Mouse (Mus musculus) heart, embryonic 12.5 days (tissue): Measurements from ENCODE around the gene Bbs12. TPM values are rescaled to one million over a fixed set of nuclear protein-coding genes. Genes with fewer than 3 reads are reported as not detected.
A peak's percentile ranks its signal among the peaks of the same experiment; 100 is the strongest.

Source experiments
- ATAC-seq: fragments of 200-750 bp; cut with Nextera tagmentation; 2 replicates; pipeline ENCODE4 v1.8.0; 2017; ENCODE audit warnings: moderate TSS enrichment, moderate library complexity; ENCODE audit not compliant: insufficient number of reproducible peaks, low FRiP score
- H3K27ac ChIP-seq: fragments of 300-500 bp; sonication (generic); 2 replicates; pipeline ENCODE4 v1.5.1; 2016; ENCODE audit warnings: mild to moderate bottlenecking, moderate library complexity; ENCODE audit not compliant: poor library complexity, severe bottlenecking
- H3K27me3 ChIP-seq: fragments of 300-500 bp; sonication (generic); replicated peaks from 2 replicates; pipeline ENCODE4 v1.6.1; 2016; ENCODE audit warnings: mild to moderate bottlenecking, moderate library complexity
- H3K36me3 ChIP-seq: fragments of 300-500 bp; sonication (generic); 2 replicates; pipeline ENCODE4 v1.6.1; 2016; ENCODE audit warnings: mild to moderate bottlenecking, moderate library complexity
- H3K4me1 ChIP-seq: fragments of 300-500 bp; sonication (generic); replicated peaks from 2 replicates; pipeline ENCODE4 v1.6.1; 2016; ENCODE audit warnings: mild to moderate bottlenecking
- H3K4me2 ChIP-seq: fragments of 300-500 bp; sonication (generic); 2 replicates; pipeline ENCODE4 v1.6.1; 2016; ENCODE audit warnings: mild to moderate bottlenecking, moderate library complexity
- H3K4me3 ChIP-seq: fragments of 300-500 bp; sonication (generic); 2 replicates; pipeline ENCODE4 v1.5.1; 2016; ENCODE audit warnings: mild to moderate bottlenecking
- H3K9ac ChIP-seq: fragments of 300-500 bp; sonication (generic); 2 replicates; pipeline ENCODE4 v1.6.1; 2016; ENCODE audit warnings: mild to moderate bottlenecking, moderate library complexity
- H3K9me3 ChIP-seq: fragments of 300-500 bp; sonication (generic); replicated peaks from 2 replicates; pipeline ENCODE4 v1.6.1; 2016; ENCODE audit warnings: mild to moderate bottlenecking, moderate library complexity
- WGBS: fragments of 180-500 bp; shearing (Covaris S2); methylation state at CpG from one replicate; pipeline ENCODE4 v1.1.7; 2016; 5-methylcytosine and 5-hydroxymethylcytosine counted together
- polyA plus RNA-seq: library from polyadenylated mRNA; unstranded; fragments of >200 nt; fragmentation: Nextera tagmentation; extraction: Ambion mirVana; gene quantifications from 2 replicates; pipeline ENCODE4 v1.2.1, GENCODE M21; 2016

Bbs12 gene
- polyA plus RNA-seq, 1 experiment from 2014 or later = 5.4 TPM

DNA sequence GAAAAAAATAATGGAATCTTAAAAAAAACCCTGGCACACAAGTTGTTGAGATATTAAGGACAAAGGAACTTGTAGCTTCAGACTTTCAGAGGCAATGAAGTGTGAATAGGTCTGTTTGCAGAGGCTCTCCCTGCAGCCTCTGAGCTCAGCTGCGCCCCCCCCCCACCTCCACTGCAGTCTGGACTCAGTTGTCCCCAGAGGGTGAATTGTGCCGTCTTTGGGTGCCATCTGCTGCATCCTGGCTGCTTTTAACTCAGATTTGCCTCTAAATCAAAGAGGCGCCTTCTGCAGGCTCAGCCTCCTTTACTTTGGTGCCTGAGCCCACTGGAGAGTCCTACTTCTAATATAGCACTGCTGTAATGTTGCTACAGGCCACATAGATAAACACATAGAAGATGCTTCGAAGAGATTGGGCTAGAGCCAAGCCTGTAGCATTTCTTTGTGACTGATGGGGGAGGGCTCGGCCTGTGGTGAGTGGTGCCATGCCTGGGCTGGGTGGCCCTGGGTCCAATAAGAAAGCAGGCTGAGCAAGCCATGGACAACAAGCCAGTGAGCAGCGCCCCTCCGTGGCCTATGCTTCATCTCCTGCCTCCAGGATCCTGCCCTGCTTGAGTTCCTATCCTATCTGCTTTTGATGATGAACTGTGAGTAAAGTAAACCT, 21.3 kb upstream of the Bbs12 start:
- no peak for ATAC-seq
- Histone ChIP-seq H3K4me1 (no peaks in the 10 kb centered on the region), H3K4me2 (no peak overlapping the region), H3K27me3 (no peaks in the 10 kb centered on the region), H3K9ac (no peak overlapping the region), H3K9me3 (no peaks in the 10 kb centered on the region), H3K27ac (no peak overlapping the region), H3K4me3 (no peak overlapping the region), H3K36me3 (no peaks in the 10 kb centered on the region)
- 63% methylated on average over 7 of the region's 7 CpGs for WGBS

DNA sequence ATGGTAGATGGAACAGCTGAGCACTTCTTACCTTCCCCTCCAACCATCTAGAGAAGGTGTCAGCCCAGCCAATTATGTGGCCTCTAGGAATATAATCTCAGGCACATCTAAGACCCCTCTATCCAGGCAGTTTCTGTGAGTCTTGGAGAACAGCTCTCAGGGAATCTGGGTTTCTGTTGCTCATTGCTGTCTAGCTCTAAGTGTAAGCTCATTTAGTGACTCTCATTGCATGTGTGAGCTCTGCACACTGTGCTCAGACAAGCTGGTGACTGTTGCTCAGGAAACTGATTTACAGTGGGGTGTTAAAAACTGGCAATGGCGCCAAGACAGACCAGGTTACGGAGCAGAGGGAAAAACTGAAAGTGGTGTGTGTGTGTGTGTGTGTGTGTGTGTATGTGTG, 20.4 kb upstream of the Bbs12 start:
- H3K27me3 ChIP-seq = no peaks in the 10 kb centered on the region
- H3K9me3 ChIP-seq = no peaks in the 10 kb centered on the region
- no peaks in the 10 kb centered on the region for H3K36me3 ChIP-seq
- ATAC-seq = no peak
- 76% methylated on average over 2 of the region's 2 CpGs for WGBS
- H3K4me3 ChIP-seq = no peak overlapping the region
- H3K9ac ChIP-seq = no peak overlapping the region
- H3K4me2 ChIP-seq = no peak overlapping the region
- H3K4me1 ChIP-seq = no peaks in the 10 kb centered on the region
- H3K27ac ChIP-seq = no peak overlapping the region

DNA sequence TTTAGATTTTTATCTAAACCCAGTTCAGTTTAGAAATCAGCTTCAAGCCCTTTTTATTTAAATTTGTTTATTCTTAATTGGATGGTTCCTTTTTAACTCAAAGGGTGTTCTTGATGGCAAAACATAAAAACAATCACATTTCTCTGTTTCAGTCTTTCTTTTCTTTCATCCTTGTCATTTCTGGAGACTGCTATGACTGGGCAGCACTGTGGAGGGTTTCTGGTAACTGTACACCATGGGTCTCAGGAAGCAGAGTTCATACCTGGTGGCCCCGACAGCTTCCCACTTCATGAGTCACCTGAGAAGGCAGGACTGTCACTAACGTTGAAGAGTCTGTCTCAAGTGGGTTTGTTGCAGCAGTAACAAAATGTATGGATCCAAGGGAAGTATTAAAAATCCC, 19.7 kb upstream of the Bbs12 start:
- WGBS = 63% methylated on average over 2 of the region's 2 CpGs
- Histone ChIP-seq H3K4me3 (no peak overlapping the region), H3K27ac (no peak overlapping the region), H3K9ac (no peak overlapping the region), H3K36me3 (no peaks in the 10 kb centered on the region), H3K4me2 (no peak overlapping the region), H3K4me1 (no peaks in the 10 kb centered on the region), H3K9me3 (no peaks in the 10 kb centered on the region), H3K27me3 (no peaks in the 10 kb centered on the region)
- no peak for ATAC-seq

DNA sequence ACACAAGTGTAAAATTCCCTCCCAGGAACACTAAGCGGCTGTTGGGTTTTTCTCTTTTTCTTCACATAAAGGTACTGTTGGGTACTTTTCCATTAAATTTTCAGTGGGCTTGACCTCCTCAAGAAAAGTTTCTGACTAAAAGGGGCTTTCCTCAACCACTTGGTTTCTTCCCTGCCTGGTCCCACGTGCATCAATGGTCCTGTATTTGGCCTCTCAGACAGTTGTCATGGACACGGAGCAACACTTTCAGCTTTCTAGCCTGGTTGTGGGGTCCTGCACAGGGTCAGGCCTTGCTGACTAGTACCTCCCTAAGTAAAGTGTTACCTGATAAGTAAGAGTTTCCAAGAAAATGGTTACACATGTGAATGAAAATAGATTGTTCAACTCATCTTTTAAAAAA, 12.9 kb upstream of the Bbs12 start:
- ATAC-seq = no peak
- H3K27ac ChIP-seq = no peak overlapping the region
- WGBS = 68% methylated on average over 3 of the region's 3 CpGs

DNA sequence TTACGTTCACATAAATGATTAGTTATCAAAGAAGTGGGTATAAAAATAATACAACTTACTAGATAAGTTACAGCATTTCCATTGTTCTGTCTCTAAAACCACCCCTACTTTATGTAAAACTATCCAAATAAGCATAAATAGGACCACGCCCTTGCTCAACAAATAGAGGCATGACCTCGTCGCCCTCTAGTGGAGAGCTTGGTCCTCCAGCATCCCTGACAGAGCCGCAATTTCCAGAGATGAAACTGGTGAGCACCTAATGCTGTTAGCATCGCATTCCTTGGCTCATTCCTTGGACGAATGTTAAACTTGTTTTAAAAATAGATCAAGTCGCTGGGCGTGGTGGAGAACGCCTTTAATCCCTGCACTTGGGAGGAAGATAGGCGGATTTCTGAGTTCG, 9.7 kb upstream of the Bbs12 start:
- Histone ChIP-seq H3K36me3 (no peaks in the 10 kb centered on the region), H3K9ac (no peak overlapping the region), H3K27ac (no peak overlapping the region), H3K4me2 (no peak overlapping the region), H3K27me3 (no peaks in the 10 kb centered on the region), H3K9me3 (0 out of 2 replicates have a peak, but pooled peaks cover 4% of the 10 kb centered on the region), H3K4me3 (no peak overlapping the region), H3K4me1 (0 out of 2 replicates have a peak, but pooled peaks cover 3% of the 10 kb centered on the region)
- no peak for ATAC-seq
- 31% methylated on average over 12 of the region's 12 CpGs for WGBS

More for the DNA sequence above, 12.9 kb upstream of the Bbs12 start:
- Histone ChIP-seq H3K9ac (no peak overlapping the region), H3K9me3 (no peaks in the 10 kb centered on the region), H3K4me1 (0 out of 2 replicates have a peak, but pooled peaks cover 3% of the 10 kb centered on the region), H3K4me3 (no peak overlapping the region), H3K36me3 (no peaks in the 10 kb centered on the region), H3K4me2 (no peak overlapping the region), H3K27me3 (no peaks in the 10 kb centered on the region)

DNA sequence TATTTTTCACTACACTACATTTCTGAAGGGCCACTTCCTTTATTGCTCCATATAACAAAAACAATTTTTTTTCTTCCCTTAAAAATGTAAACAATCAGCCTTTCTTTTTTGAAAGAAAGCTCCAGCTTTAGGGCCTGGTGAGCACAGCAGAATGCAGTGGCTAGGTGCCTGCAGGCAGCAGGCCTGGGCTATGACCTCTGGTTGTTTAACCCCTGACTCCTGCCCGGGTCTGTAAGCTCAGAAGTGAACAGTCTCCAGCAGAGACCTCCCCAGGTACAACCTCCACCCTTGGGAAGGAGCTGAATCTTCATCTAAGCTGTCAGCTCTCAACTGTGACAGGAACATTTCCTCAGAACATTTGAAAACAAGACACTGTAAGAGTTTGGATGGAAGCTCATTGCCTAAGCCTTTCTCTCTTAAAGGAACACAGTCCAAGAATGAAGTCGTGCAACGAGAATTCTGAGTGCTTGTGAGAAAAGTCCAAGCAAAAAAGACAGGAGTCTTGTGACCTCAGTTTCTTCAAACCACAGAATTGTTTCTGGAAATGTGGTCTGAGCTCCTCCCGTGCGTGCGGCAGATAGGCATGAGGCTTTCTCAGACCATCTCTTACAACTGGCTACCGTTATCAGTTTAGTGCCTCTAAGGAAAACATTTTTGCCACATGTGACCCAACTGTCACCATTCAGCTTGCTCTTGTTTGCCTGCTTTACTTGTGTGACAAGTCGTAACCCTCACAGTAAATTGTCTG, 8.8 kb upstream of the Bbs12 start:
- WGBS = 40% methylated on average over 8 of the region's 8 CpGs
- ATAC-seq = no peak
- Histone ChIP-seq H3K4me3 (no peak overlapping the region), H3K4me2 (no peak overlapping the region), H3K27me3 (no peaks in the 10 kb centered on the region), H3K4me1 (0 out of 2 replicates have a peak, but pooled peaks cover 3% of the 10 kb centered on the region), H3K27ac (no peak overlapping the region), H3K9ac (no peak overlapping the region), H3K9me3 (0 out of 2 replicates have a peak, but pooled peaks cover 4% of the 10 kb centered on the region), H3K36me3 (no peaks in the 10 kb centered on the region)

DNA sequence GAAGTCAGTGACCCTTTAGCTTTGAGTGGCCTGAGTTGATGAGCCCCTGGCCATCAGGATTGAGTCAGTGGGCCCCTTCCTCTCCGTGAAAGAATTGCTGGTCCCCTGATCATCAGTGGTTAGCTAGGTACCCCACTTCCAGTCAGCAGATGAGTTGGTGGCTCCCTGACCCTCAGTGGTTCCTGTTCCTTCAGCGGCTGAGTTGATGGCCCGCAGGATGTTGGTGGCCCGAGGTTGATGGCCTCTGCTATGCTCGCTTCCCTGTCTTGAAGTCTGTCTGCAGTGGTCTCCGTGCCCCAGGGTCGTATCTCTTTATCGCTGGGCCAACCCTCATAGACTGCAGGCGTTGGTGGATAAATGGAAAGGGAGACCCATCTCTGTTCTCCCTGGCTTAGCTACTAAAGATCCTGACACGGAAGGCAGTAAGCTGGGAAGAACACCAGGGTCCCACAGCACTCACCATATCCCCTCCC, 421 bp upstream of the Bbs12 start:
- Histone ChIP-seq H3K4me3 (peak overlapping the region; percentile 90), H3K4me2 (peak overlapping the region; percentile 93), H3K9me3 (no peaks in the 10 kb centered on the region; the same call in 1 of the 2 replicates), H3K36me3 (no peaks in the 10 kb centered on the region), H3K27ac (no peak overlapping the region), H3K4me1 (peaks cover 9% of the 10 kb centered on the region; the same call in 1 of the 2 replicates), H3K9ac (peak overlapping the region; percentile 92), H3K27me3 (no peaks in the 10 kb centered on the region)
- peak; percentile 52; the same call in 1 of the 2 replicates for ATAC-seq
- WGBS = 2% methylated on average over 10 of the region's 10 CpGs

DNA sequence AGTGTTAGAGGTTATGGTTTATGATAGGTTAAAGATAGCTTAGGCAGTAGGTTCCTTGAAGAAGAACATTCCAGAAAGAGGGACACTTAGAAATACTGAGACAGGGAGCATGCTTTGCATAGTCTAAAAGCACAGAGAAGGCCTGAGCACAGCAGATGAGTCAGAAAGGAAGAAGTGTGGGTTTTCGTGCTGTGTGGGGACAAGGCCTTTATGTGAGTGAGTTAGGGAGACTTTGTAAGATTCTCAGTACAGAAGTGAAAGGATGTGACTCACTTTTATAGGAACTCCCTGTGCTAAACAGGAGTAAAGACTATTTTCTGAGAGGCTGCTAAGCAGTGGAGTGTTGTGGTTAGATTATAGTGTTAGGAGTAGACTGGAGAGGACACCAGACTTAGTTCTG, 1.0 kb downstream of the Bbs12 start:
- 26% methylated on average over 1 of the region's 1 CpGs for WGBS
- ATAC-seq = no peak
- H3K4me2 ChIP-seq = peak overlapping the region; percentile 93
- H3K9ac ChIP-seq = peak overlapping the region; percentile 51; the same call in 1 of the 2 replicates
- peak overlapping the region; percentile 90 for H3K4me3 ChIP-seq
- peaks cover 9% of the 10 kb centered on the region; the same call in 1 of the 2 replicates for H3K4me1 ChIP-seq
- H3K36me3 ChIP-seq = no peaks in the 10 kb centered on the region
- H3K27ac ChIP-seq = no peak overlapping the region
- no peaks in the 10 kb centered on the region for H3K27me3 ChIP-seq
- H3K9me3 ChIP-seq = no peaks in the 10 kb centered on the region; the same call in 1 of the 2 replicates

DNA sequence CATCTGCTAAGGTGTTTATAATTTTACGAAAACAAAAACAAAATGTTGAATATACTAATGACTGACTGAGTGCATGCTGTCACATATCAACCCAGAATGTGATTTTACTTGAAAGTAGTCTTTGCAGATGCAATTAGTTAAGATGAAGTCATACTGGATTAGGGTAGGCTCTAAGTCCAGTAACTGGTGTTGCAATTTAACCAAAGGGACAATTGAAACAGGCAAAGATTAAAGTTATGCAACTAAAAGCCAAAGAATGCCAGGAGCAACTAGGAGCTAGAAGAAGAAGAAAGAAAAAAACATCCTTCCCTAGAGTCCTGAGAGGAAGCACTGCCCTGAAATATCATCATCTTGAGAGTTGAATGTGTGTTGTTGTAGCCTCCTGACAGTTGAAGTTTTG, 3.9 kb downstream of the Bbs12 start:
- Histone ChIP-seq H3K4me1 (peaks cover 9% of the 10 kb centered on the region; the same call in 1 of the 2 replicates), H3K27ac (no peak overlapping the region), H3K36me3 (peaks cover 18% of the 10 kb centered on the region), H3K27me3 (no peaks in the 10 kb centered on the region), H3K9ac (no peak overlapping the region), H3K9me3 (no peaks in the 10 kb centered on the region; the same call in 1 of the 2 replicates), H3K4me2 (no peak overlapping the region), H3K4me3 (no peak overlapping the region)
- ATAC-seq = no peak
- WGBS = 97% methylated on average over 1 of the region's 1 CpGs

DNA sequence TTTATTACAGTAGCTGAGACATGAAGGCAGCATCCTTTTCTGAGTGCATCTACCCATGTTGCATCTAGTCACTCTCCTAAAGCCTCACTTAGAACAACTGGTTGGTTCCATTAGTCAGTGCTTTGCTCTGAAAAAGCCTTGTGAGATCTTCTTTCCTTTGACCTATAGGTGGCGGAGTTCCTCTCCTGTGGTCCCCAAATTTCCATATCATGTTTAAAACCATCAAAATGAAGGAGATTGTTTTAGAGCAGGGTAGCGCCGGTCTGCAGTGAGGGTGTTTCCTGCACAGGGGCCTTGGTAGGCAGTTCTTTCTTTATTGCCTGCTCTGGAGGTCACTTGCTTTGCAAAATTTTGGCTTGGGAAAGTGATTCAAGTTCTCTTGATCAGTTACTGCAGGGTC, 12.0 kb downstream of the Bbs12 start:
- Histone ChIP-seq H3K9me3 (no peaks in the 10 kb centered on the region), H3K4me3 (no peak overlapping the region), H3K27ac (no peak overlapping the region), H3K36me3 (peaks cover 14% of the 10 kb centered on the region), H3K4me2 (no peak overlapping the region), H3K9ac (no peak overlapping the region), H3K4me1 (no peaks in the 10 kb centered on the region), H3K27me3 (no peaks in the 10 kb centered on the region)
- WGBS = 43% methylated on average over 3 of the region's 3 CpGs
- no peak for ATAC-seq

DNA sequence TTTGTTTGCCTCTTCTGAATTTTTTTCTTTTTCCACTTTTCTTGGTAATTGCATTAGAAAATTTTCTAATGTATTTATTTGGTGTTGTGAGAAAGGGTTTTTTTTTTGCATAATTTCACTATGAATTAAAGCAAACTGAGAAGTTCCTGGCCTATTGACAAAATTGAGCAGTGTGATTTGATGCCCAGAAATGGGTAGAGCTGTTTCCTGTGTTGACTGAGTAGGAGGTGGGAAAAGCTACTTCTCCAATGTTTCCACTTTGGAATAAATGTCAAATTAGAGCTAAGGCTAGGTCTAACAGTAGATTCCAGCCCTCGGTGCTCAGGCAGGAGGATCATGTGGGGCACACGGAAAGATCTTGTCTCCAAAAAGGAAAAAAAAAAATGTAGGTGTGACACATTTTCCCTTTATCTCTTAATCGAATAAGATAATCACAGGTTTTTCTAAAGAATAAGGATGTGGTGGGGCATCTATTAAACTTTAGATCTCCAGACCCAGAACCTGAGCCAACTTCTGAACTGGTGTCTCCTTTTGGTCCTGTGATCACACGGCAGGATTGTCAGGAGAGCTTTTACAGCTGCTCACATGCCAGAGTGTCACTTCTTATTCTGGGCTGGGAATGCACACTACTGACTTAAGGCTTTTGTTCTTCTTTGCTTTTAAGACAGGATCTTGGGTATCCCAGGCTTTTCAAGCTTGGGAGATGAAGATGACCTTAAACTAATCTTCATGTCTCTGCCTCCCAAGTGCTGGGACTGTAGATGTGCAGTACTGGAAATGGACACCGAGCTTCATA, 13.2 kb downstream of the Bbs12 start:
- ATAC-seq = no peak
- peaks cover 6% of the 10 kb centered on the region for H3K36me3 ChIP-seq
- no peak overlapping the region for H3K4me3 ChIP-seq
- H3K9ac ChIP-seq = no peak overlapping the region
- no peak overlapping the region for H3K27ac ChIP-seq
- no peaks in the 10 kb centered on the region for H3K4me1 ChIP-seq
- 66% methylated on average over 5 of the region's 5 CpGs for WGBS
- no peaks in the 10 kb centered on the region for H3K9me3 ChIP-seq
- no peak overlapping the region for H3K4me2 ChIP-seq
- H3K27me3 ChIP-seq = no peaks in the 10 kb centered on the region
